Mouse (Mus musculus): ENCODE measurements around the gene Mrpl49.

Mrpl49 gene

GRCm38 (mm10) chr19:6035966-6036585 lies 21.5 kb downstream of the Mrpl49 start:
- WGBS: 75% methylated on average over 9 of the region's 9 CpGs

- WGBS: 71% methylated on average over 14 of the region's 14 CpGs
Observed at GRCm38 (mm10) chr19:6030520-6031280, 26.9 kb downstream of the Mrpl49 start.

GRCm38 (mm10) chr19:6029426-6029825 lies 28.2 kb downstream of the Mrpl49 start:
- 77% methylated on average over 9 of the region's 9 CpGs for WGBS

GRCm38 (mm10) chr19:6028991-6029390 lies 28.6 kb downstream of the Mrpl49 start:
- 83% methylated on average over 6 of the region's 6 CpGs for WGBS

GRCm38 (mm10) chr19:6023930-6024329 lies 33.7 kb downstream of the Mrpl49 start:
- whole genome bisulfite sequencing: 78% methylated on average over 7 of the region's 7 CpGs

- 78% methylated on average over 8 of the region's 8 CpGs for WGBS
Observed at GRCm38 (mm10) chr19:6023059-6023458, 34.5 kb downstream of the Mrpl49 start.

- WGBS: 65% methylated on average over 3 of the region's 3 CpGs
Observed at GRCm38 (mm10) chr19:6020276-6020675, 37.3 kb downstream of the Mrpl49 start.

GRCm38 (mm10) chr19:6018142-6019089 lies 39.2 kb downstream of the Mrpl49 start:
- WGBS: 32% methylated on average over 15 of the region's 15 CpGs

GRCm38 (mm10) chr19:6016532-6016931 lies 41.1 kb downstream of the Mrpl49 start:
- WGBS: 53% methylated on average over 7 of the region's 7 CpGs

GRCm38 (mm10) chr19:6015511-6016315 lies 41.9 kb downstream of the Mrpl49 start, which contains the start of gene Capn1:
Gene Capn1 (minus strand): TSS chr19:6015897.
- WGBS: 6% methylated on average over 40 of the region's 40 CpGs

GRCm38 (mm10) chr19:6014991-6015510 lies 42.5 kb downstream of the Mrpl49 start:
- WGBS: 4% methylated on average over 15 of the region's 18 CpGs

- WGBS: 90% methylated on average over 10 of the region's 10 CpGs
Observed at GRCm38 (mm10) chr19:6013691-6014090, 43.9 kb downstream of the Mrpl49 start.

- WGBS: 87% methylated on average over 8 of the region's 8 CpGs
Observed at GRCm38 (mm10) chr19:6009137-6009536, 48.4 kb downstream of the Mrpl49 start.

GRCm38 (mm10) chr19:6007013-6007412 lies 50.6 kb downstream of the Mrpl49 start:
- WGBS: 93% methylated on average over 13 of the region's 13 CpGs

GRCm38 (mm10) chr19:6005541-6005940 lies 52.0 kb downstream of the Mrpl49 start:
- WGBS: 58% methylated on average over 11 of the region's 11 CpGs
